Mouse (Mus musculus) heart, adult 18-20 months (tissue): ENCODE measurements at regions not wholly inside any gene's neighbourhood (a gene's known extent, or its start where the extent isn't known, plus 50 kb on each side); places are given as distances from the start of the nearest gene placed in this dataset.
"Not testable (repeated sequence)": the region's sequence is repeated elsewhere in the genome, so short reads cannot be mapped to it uniquely, and the experiment has no call there.

Source experiments
- DNase-seq, 2 experiments: peaks; one replicate each; pipeline ENCODE4 v3.0.0; 2021 to 2022; ENCODE audit warnings: mixed read lengths in 1 of 2

- no peak for DNase-seq
Measured at GRCm38 (mm10) chr3:8163030-8163429, 1446.9 kb downstream of the Zfp704 start.

GRCm38 (mm10) chr3:8161997-8162756, 1447.7 kb downstream of the Zfp704 start:
- no peak for DNase-seq

- no peak for DNase-seq
Measured at GRCm38 (mm10) chr3:8143016-8143415, 1466.9 kb downstream of the Zfp704 start.

GRCm38 (mm10) chr3:8142190-8142589, 1467.7 kb downstream of the Zfp704 start:
- no peak for DNase-seq

GRCm38 (mm10) chr3:8141664-8142084, 1468.2 kb downstream of the Zfp704 start:
- no peak for DNase-seq

GRCm38 (mm10) chr3:8123641-8124040, 1486.2 kb downstream of the Zfp704 start:
- DNase-seq: not testable (repeated sequence)

GRCm38 (mm10) chr3:8123141-8123540, 1486.7 kb downstream of the Zfp704 start:
- DNase-seq: no peak

- no peak for DNase-seq
Measured at GRCm38 (mm10) chr3:8098291-8098690, 1478.0 kb upstream of the 1700008P02Rik start.

GRCm38 (mm10) chr3:8084749-8085148, 1464.5 kb upstream of the 1700008P02Rik start:
- no peak for DNase-seq

- no peak for DNase-seq
Measured at GRCm38 (mm10) chr3:8053711-8054110, 1433.5 kb upstream of the 1700008P02Rik start.

- DNase-seq: no peak
Measured at GRCm38 (mm10) chr3:8051167-8051566, 1430.9 kb upstream of the 1700008P02Rik start.

- no peak for DNase-seq
Measured at GRCm38 (mm10) chr3:8049706-8050105, 1429.5 kb upstream of the 1700008P02Rik start.

GRCm38 (mm10) chr3:8046348-8046747, 1426.1 kb upstream of the 1700008P02Rik start:
- DNase-seq: no peak

GRCm38 (mm10) chr3:8036697-8037096, 1416.5 kb upstream of the 1700008P02Rik start:
- no peak for DNase-seq

GRCm38 (mm10) chr3:8035091-8035729, 1415.0 kb upstream of the 1700008P02Rik start:
- no peak for DNase-seq

GRCm38 (mm10) chr3:8026325-8027017, 1406.2 kb upstream of the 1700008P02Rik start:
- no peak for DNase-seq

GRCm38 (mm10) chr3:8022654-8023053, 1402.4 kb upstream of the 1700008P02Rik start:
- no peak for DNase-seq

GRCm38 (mm10) chr3:8017489-8017888, 1397.2 kb upstream of the 1700008P02Rik start:
- no peak for DNase-seq

GRCm38 (mm10) chr3:8016945-8017344, 1396.7 kb upstream of the 1700008P02Rik start:
- no peak for DNase-seq

GRCm38 (mm10) chr3:8009966-8010365, 1389.7 kb upstream of the 1700008P02Rik start:
- DNase-seq: no peak

- DNase-seq: no peak
Measured at GRCm38 (mm10) chr3:8006708-8007395, 1386.6 kb upstream of the 1700008P02Rik start.

- no peak for DNase-seq
Measured at GRCm38 (mm10) chr3:8006273-8006672, 1386.0 kb upstream of the 1700008P02Rik start.
